Mouse (Mus musculus) adrenal gland, adult 18-20 months (tissue): ENCODE measurements at regions not wholly inside any gene's neighbourhood (a gene's known extent, or its start where the extent isn't known, plus 50 kb on each side); places are given as distances from the start of the nearest gene placed in this dataset.
"Not testable (repeated sequence)": the region's sequence is repeated elsewhere in the genome, so short reads cannot be mapped to it uniquely, and the experiment has no call there.

Experiments used
- DNase-seq, 2 experiments: peaks; one replicate each; pipeline ENCODE4 v3.0.0; 2021 to 2022; ENCODE audit warnings: low spot score in 2 of 2

GRCm38 (mm10) chr2:149283274-149283673, 121.6 kb upstream of the Cst10 start:
- no peak for DNase-seq

DNA sequence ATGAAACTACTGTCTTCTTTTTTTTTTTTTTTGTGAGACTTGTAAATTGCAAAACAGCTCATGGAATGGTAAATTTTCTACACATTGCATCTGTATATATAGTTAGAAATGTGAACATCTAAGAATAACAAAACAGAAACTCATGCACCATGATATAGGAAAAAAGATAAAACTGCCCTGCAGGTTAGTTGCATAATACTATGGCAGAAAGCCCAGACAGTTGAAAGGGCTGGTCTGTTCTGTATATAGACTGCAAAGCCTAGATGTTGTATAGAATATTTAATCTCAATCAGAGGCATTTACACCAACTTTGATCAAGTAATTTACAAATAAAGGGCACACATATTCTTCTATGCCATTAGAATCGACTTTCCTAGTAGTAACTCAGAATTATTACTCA, 120.7 kb upstream of the Cst10 start:
- no peak for DNase-seq

GRCm38 (mm10) chr2:149296936-149297335, 107.9 kb upstream of the Cst10 start:
- not testable (repeated sequence) for DNase-seq

GRCm38 (mm10) chr2:149305553-149305952, 99.3 kb upstream of the Cst10 start:
- DNase-seq = no peak

DNA sequence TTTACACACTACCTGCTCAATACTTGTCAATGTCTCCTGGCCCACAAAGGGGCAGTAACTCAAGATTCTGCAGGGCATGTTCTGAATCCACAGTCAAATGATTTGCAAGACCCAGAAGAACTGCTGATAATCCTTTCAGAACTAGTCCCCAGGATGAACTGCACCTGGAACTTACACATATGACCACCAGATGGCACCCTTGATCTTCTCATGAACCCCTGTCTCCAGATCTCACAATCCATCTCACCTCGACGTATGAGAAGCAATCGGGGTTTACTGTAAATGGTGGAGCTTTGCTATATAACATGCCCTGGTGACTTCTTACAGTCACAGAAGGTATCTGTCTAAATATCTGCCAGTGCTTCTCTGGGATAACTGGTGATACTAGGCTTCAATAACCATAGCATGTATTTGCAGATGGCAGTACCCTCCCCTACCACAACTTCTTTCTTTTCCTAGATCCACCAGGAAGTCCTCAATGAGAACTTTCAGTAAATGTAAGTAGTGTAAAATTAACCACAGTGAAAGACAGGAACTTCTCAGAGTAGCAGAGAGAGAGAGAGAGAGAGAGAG, 54.5 kb upstream of the Cst10 start:
- DNase-seq = peak in 1 of 2 experiments; percentile 10
